Mouse (Mus musculus): ENCODE data around the gene Mul1. TPM values are rescaled to one million over a fixed set of nuclear protein-coding genes. Genes with fewer than 3 reads are reported as not detected.

Gene Mul1
- polyA plus RNA-seq, 1 experiment from 2014 or later = 16.1 TPM

- Histone ChIP-seq H3K36me3 (ENCODE audit: control insufficient read depth, insufficient read depth, low read length) (no peaks in the 10 kb centered on the region), H3K27ac (ENCODE audit: low read depth, low read length) (peak overlapping the region; percentile 50), H3K4me3 (ENCODE audit: low read depth, low read length) (0 out of 2 replicates have a peak overlapping the region, but pooled peaks have one; percentile 3), H3K9ac (ENCODE audit: low read depth, low read length) (no peak overlapping the region), H3K4me1 (ENCODE audit: control insufficient read depth, insufficient read depth, low read length) (peaks cover 20% of the 10 kb centered on the region), H3K4me2 (peak overlapping the region; percentile 54), H3K9me3 (replicated peaks; ENCODE audit: control insufficient read depth, low read length) (no peaks in the 10 kb centered on the region), H3K27me3 (ENCODE audit: control insufficient read depth, insufficient read depth, low read length) (peaks cover 53% of the 10 kb centered on the region)
- no peak for ATAC-seq (replicated peaks; ENCODE audit: insufficient number of reproducible peaks, low FRiP score, low TSS enrichment)
- WGBS (ENCODE audit: insufficient replicate concordance) = 5% methylated on average over 11 of the region's 11 CpGs
These were observed 28.7 kb downstream of the Mul1 start for GRCm38 (mm10) chr4:138462971-138463831.

GRCm38 (mm10) chr4:138463832-138464487, 29.5 kb downstream of the Mul1 start:
- no peaks in the 10 kb centered on the region for H3K9me3 ChIP-seq (replicated peaks; ENCODE audit: control insufficient read depth, low read length)
- H3K27me3 ChIP-seq (ENCODE audit: control insufficient read depth, insufficient read depth, low read length) = peaks cover 46% of the 10 kb centered on the region
- peak overlapping the region; percentile 50 for H3K27ac ChIP-seq (ENCODE audit: low read depth, low read length)
- 0 out of 2 replicates have a peak overlapping the region, but pooled peaks have one; percentile 3 for H3K4me3 ChIP-seq (ENCODE audit: low read depth, low read length)
- WGBS (ENCODE audit: insufficient replicate concordance) = 7% methylated on average over 11 of the region's 11 CpGs
- peak overlapping the region; percentile 54 for H3K4me2 ChIP-seq
- ATAC-seq (replicated peaks; ENCODE audit: insufficient number of reproducible peaks, low FRiP score, low TSS enrichment) = 0 out of 2 replicates have a peak, but pooled peaks have one; percentile 50
- H3K9ac ChIP-seq (ENCODE audit: low read depth, low read length) = no peak overlapping the region
- no peaks in the 10 kb centered on the region for H3K36me3 ChIP-seq (ENCODE audit: control insufficient read depth, insufficient read depth, low read length)
- peaks cover 21% of the 10 kb centered on the region for H3K4me1 ChIP-seq (ENCODE audit: control insufficient read depth, insufficient read depth, low read length)

- H3K4me3 ChIP-seq (ENCODE audit: low read depth, low read length) = 0 out of 2 replicates have a peak overlapping the region, but pooled peaks have one; percentile 6
- peak overlapping the region; percentile 54 for H3K4me2 ChIP-seq
- H3K9me3 ChIP-seq (replicated peaks; ENCODE audit: control insufficient read depth, low read length) = no peaks in the 10 kb centered on the region
- 1% methylated on average over 19 of the region's 22 CpGs for WGBS (ENCODE audit: insufficient replicate concordance)
- H3K27me3 ChIP-seq (ENCODE audit: control insufficient read depth, insufficient read depth, low read length) = peaks cover 37% of the 10 kb centered on the region
- ATAC-seq (replicated peaks; ENCODE audit: insufficient number of reproducible peaks, low FRiP score, low TSS enrichment) = no peak; the same call in 1 of the 2 replicates
- H3K27ac ChIP-seq (ENCODE audit: low read depth, low read length) = peak overlapping the region; percentile 10; the same call in 1 of the 2 replicates
- H3K4me1 ChIP-seq (ENCODE audit: control insufficient read depth, insufficient read depth, low read length) = peaks cover 26% of the 10 kb centered on the region
- no peaks in the 10 kb centered on the region for H3K36me3 ChIP-seq (ENCODE audit: control insufficient read depth, insufficient read depth, low read length)
- H3K9ac ChIP-seq (ENCODE audit: low read depth, low read length) = 0 out of 2 replicates have a peak overlapping the region, but pooled peaks have one; percentile 3
These were observed 30.3 kb downstream of the Mul1 start for GRCm38 (mm10) chr4:138464667-138465353.

- no peaks in the 10 kb centered on the region for H3K36me3 ChIP-seq (ENCODE audit: control insufficient read depth, insufficient read depth, low read length)
- 39% methylated on average over 8 of the region's 8 CpGs for WGBS (ENCODE audit: insufficient replicate concordance)
- H3K9me3 ChIP-seq (replicated peaks; ENCODE audit: control insufficient read depth, low read length) = no peaks in the 10 kb centered on the region
- no peak overlapping the region for H3K27ac ChIP-seq (ENCODE audit: low read depth, low read length)
- H3K4me3 ChIP-seq (ENCODE audit: low read depth, low read length) = no peak overlapping the region
- ATAC-seq (replicated peaks; ENCODE audit: insufficient number of reproducible peaks, low FRiP score, low TSS enrichment) = no peak
- H3K27me3 ChIP-seq (ENCODE audit: control insufficient read depth, insufficient read depth, low read length) = peaks cover 31% of the 10 kb centered on the region
- no peak overlapping the region for H3K4me2 ChIP-seq
- peaks cover 26% of the 10 kb centered on the region for H3K4me1 ChIP-seq (ENCODE audit: control insufficient read depth, insufficient read depth, low read length)
- H3K9ac ChIP-seq (ENCODE audit: low read depth, low read length) = no peak overlapping the region
These were observed 31.0 kb downstream of the Mul1 start for GRCm38 (mm10) chr4:138465446-138465845.

- no peak overlapping the region for H3K9ac ChIP-seq (ENCODE audit: low read depth, low read length)
- no peak overlapping the region for H3K4me2 ChIP-seq
- ATAC-seq (replicated peaks; ENCODE audit: insufficient number of reproducible peaks, low FRiP score, low TSS enrichment) = no peak
- H3K4me3 ChIP-seq (ENCODE audit: low read depth, low read length) = no peak overlapping the region
- peaks cover 26% of the 10 kb centered on the region for H3K4me1 ChIP-seq (ENCODE audit: control insufficient read depth, insufficient read depth, low read length)
- H3K27me3 ChIP-seq (ENCODE audit: control insufficient read depth, insufficient read depth, low read length) = peaks cover 31% of the 10 kb centered on the region
- no peaks in the 10 kb centered on the region for H3K9me3 ChIP-seq (replicated peaks; ENCODE audit: control insufficient read depth, low read length)
- no peak overlapping the region for H3K27ac ChIP-seq (ENCODE audit: low read depth, low read length)
- no peaks in the 10 kb centered on the region for H3K36me3 ChIP-seq (ENCODE audit: control insufficient read depth, insufficient read depth, low read length)
- WGBS (ENCODE audit: insufficient replicate concordance) = 60% methylated on average over 6 of the region's 6 CpGs
These were observed 32.2 kb downstream of the Mul1 start for GRCm38 (mm10) chr4:138466690-138467089.

- Histone ChIP-seq H3K9ac (ENCODE audit: low read depth, low read length) (no peak overlapping the region), H3K4me3 (ENCODE audit: low read depth, low read length) (no peak overlapping the region), H3K4me1 (ENCODE audit: control insufficient read depth, insufficient read depth, low read length) (peaks cover 26% of the 10 kb centered on the region), H3K27me3 (ENCODE audit: control insufficient read depth, insufficient read depth, low read length) (peaks cover 31% of the 10 kb centered on the region), H3K36me3 (ENCODE audit: control insufficient read depth, insufficient read depth, low read length) (no peaks in the 10 kb centered on the region), H3K4me2 (no peak overlapping the region), H3K27ac (ENCODE audit: low read depth, low read length) (no peak overlapping the region), H3K9me3 (replicated peaks; ENCODE audit: control insufficient read depth, low read length) (no peaks in the 10 kb centered on the region)
- ATAC-seq (replicated peaks; ENCODE audit: insufficient number of reproducible peaks, low FRiP score, low TSS enrichment) = no peak
- WGBS (ENCODE audit: insufficient replicate concordance) = 75% methylated on average over 5 of the region's 5 CpGs
These were observed 33.0 kb downstream of the Mul1 start for GRCm38 (mm10) chr4:138467451-138467850.

DNA sequence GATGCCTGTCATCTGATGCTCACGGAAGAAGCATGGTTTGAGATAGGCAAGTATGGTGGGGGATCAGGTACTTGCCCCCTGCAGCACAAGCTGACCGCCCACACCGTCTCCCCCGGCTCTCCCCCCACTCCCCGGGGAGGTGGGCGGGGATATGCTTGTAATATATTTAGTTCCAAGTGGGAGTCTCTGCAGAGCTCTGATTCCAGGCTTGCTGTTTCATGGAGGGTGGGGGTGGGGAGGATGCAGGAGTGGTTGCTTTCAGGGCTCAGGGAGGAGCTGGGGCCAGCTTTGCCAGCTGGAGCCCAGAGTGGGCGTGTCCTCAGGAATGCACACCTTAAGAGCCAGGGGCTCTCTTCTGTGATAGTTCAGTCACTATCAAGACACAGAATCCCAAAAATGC, 34.6 kb downstream of the Mul1 start:
- H3K4me1 ChIP-seq (ENCODE audit: control insufficient read depth, insufficient read depth, low read length) = peaks cover 16% of the 10 kb centered on the region
- H3K27me3 ChIP-seq (ENCODE audit: control insufficient read depth, insufficient read depth, low read length) = peaks cover 37% of the 10 kb centered on the region
- no peaks in the 10 kb centered on the region for H3K9me3 ChIP-seq (replicated peaks; ENCODE audit: control insufficient read depth, low read length)
- 12% methylated on average over 7 of the region's 7 CpGs for WGBS (ENCODE audit: insufficient replicate concordance)
- no peak overlapping the region for H3K4me3 ChIP-seq (ENCODE audit: low read depth, low read length)
- peak overlapping the region; percentile 39 for H3K4me2 ChIP-seq
- H3K9ac ChIP-seq (ENCODE audit: low read depth, low read length) = no peak overlapping the region
- H3K36me3 ChIP-seq (ENCODE audit: control insufficient read depth, insufficient read depth, low read length) = no peaks in the 10 kb centered on the region
- no peak overlapping the region for H3K27ac ChIP-seq (ENCODE audit: low read depth, low read length)
- ATAC-seq (replicated peaks; ENCODE audit: insufficient number of reproducible peaks, low FRiP score, low TSS enrichment) = no peak

GRCm38 (mm10) chr4:138471241-138471640, 36.8 kb downstream of the Mul1 start:
- Histone ChIP-seq H3K4me2 (no peak overlapping the region), H3K9ac (ENCODE audit: low read depth, low read length) (no peak overlapping the region), H3K27me3 (ENCODE audit: control insufficient read depth, insufficient read depth, low read length) (peaks cover 34% of the 10 kb centered on the region), H3K9me3 (replicated peaks; ENCODE audit: control insufficient read depth, low read length) (no peaks in the 10 kb centered on the region), H3K4me1 (ENCODE audit: control insufficient read depth, insufficient read depth, low read length) (peaks cover 6% of the 10 kb centered on the region), H3K36me3 (ENCODE audit: control insufficient read depth, insufficient read depth, low read length) (no peaks in the 10 kb centered on the region), H3K27ac (ENCODE audit: low read depth, low read length) (no peak overlapping the region), H3K4me3 (ENCODE audit: low read depth, low read length) (no peak overlapping the region)
- 55% methylated on average over 7 of the region's 7 CpGs for WGBS (ENCODE audit: insufficient replicate concordance)
- ATAC-seq (replicated peaks; ENCODE audit: insufficient number of reproducible peaks, low FRiP score, low TSS enrichment) = no peak

Measured in heart, embryonic 11.5 days (tissue).